Mouse (Mus musculus): ENCODE data around the gene Tmem119. TPM values are rescaled to one million over a fixed set of nuclear protein-coding genes. Genes with fewer than 3 reads are reported as not detected.

Tmem119 gene
- polyA plus RNA-seq, 1 experiment from 2014 or later = 5.7 TPM

Other genes starting within 250 kb of the Tmem119 start
- gene Cmklr1, start 150.1 kb downstream of the Tmem119 start, polyA plus RNA-seq (2015; fragmentation: Nextera tagmentation; extraction: Ambion mirVana) = 2.0 and 2.8 TPM in 2 replicates
- gene 1700069L16Rik, start 75.7 kb downstream of the Tmem119 start, polyA plus RNA-seq (2015; fragmentation: Nextera tagmentation; extraction: Ambion mirVana) = not detected in 2 replicates
- gene Ficd, start 64.7 kb downstream of the Tmem119 start, polyA plus RNA-seq (2015; fragmentation: Nextera tagmentation; extraction: Ambion mirVana) = 10.4 and 10.7 TPM in 2 replicates
- gene Sart3, start 28.0 kb downstream of the Tmem119 start, polyA plus RNA-seq (2015; fragmentation: Nextera tagmentation; extraction: Ambion mirVana) = 53.3 and 57.5 TPM in 2 replicates
- 75.4 and 78.4 TPM in 2 replicates for gene Iscu, start 27.8 kb downstream of the Tmem119 start, polyA plus RNA-seq (2015; fragmentation: Nextera tagmentation; extraction: Ambion mirVana)
- 2.4 and 2.8 TPM in 2 replicates for gene Selplg, start 32.1 kb upstream of the Tmem119 start, polyA plus RNA-seq (2015; fragmentation: Nextera tagmentation; extraction: Ambion mirVana)
- 198 and 206 TPM in 2 replicates for gene Coro1c, start 108.2 kb upstream of the Tmem119 start, polyA plus RNA-seq (2015; fragmentation: Nextera tagmentation; extraction: Ambion mirVana)
- 11.7 and 15.1 TPM in 2 replicates for gene Ssh1, start 193.4 kb upstream of the Tmem119 start, polyA plus RNA-seq (2015; fragmentation: Nextera tagmentation; extraction: Ambion mirVana)
- not detected in 2 replicates for gene Dao, start 203.2 kb upstream of the Tmem119 start, polyA plus RNA-seq (2015; fragmentation: Nextera tagmentation; extraction: Ambion mirVana)

Data from midbrain, embryonic 15.5 days (tissue).